Mouse (Mus musculus): Measurements from ENCODE around the gene Zc3h10. TPM values are rescaled to one million over a fixed set of nuclear protein-coding genes. Genes with fewer than 3 reads are reported as not detected.

Gene Zc3h10
- polyA plus RNA-seq, 1 experiment, result 22.4 TPM

DNA sequence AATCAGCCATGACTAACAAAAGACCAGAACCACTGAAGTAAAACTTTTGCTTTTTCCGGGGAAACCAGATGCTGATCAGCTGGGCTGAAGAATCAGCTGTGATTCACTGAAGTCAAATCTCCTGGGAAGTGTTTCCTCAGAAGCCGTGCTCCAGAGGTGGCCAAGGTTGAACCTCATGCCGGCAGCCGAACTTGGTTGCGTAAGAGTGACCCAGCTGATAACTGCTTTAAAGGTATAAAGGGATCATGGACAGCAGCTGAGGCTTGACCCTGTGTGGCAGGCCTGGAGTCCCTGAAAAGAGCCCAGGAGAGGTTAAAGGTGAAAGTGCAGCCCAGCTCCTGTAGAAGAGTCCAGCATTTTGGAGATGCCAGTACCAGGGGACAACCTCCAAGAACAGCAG lies 45.2 kb downstream of the Zc3h10 start:
- Histone ChIP-seq H3K4me1 (ENCODE audit: control insufficient read depth, insufficient read depth, low read length) (no peaks in the 10 kb centered on the region), H3K36me3 (ENCODE audit: control insufficient read depth, insufficient read depth, low read length, poor library complexity, severe bottlenecking) (no peaks in the 10 kb centered on the region), H3K4me3 (ENCODE audit: low read depth, low read length) (no peak overlapping the region), H3K9me3 (replicated peaks; ENCODE audit: control insufficient read depth, insufficient read depth, low read length, poor library complexity, severe bottlenecking) (no peaks in the 10 kb centered on the region), H3K9ac (ENCODE audit: low read depth, poor library complexity, severe bottlenecking) (no peak overlapping the region), H3K27me3 (ENCODE audit: control insufficient read depth, insufficient read depth, low read length, poor library complexity, severe bottlenecking) (no peaks in the 10 kb centered on the region), H3K27ac (ENCODE audit: insufficient read depth, low read length) (no peak overlapping the region)
- TF ChIP-seq POLR2A (IDR thresholded peaks at IDR 0.05; ENCODE audit: insufficient read depth, low read length), result no peak
- TF ChIP-seq EP300 (IDR thresholded peaks at IDR 0.05; ENCODE audit: insufficient read depth, low read depth, low read length), result no peak

DNA sequence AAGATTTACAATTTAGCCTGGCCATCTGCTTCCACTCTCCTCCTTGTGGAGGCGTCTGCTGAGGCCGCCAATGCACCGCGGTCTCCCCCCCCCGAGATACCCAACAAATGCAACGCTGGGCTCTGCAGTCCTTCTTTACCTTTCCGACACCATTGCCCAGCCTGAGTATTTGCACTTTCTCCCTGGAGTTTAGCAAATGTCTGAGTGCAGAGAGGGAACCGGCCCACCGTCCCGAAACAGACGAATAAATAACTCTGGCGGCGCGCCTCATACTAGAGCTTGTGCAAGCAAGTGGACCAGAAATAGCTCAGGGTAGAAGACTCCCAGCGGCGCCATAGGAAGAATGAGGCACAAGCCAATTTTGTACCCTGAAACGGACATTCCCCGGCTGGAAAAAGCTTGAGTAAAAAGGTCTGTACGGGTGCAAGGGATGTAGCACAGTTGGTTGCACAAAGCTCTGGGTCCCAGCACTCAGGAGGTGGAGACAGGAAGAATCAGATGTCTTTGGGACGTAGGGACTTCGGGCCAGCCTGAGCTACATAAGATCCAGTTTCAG lies 48.4 kb downstream of the Zc3h10 start:
- Histone ChIP-seq H3K27me3 (ENCODE audit: control insufficient read depth, insufficient read depth, low read length, poor library complexity, severe bottlenecking) (no peaks in the 10 kb centered on the region), H3K36me3 (ENCODE audit: control insufficient read depth, insufficient read depth, low read length, poor library complexity, severe bottlenecking) (no peaks in the 10 kb centered on the region), H3K9ac (ENCODE audit: low read depth, poor library complexity, severe bottlenecking) (peak overlapping the region; percentile 62), H3K4me1 (ENCODE audit: control insufficient read depth, insufficient read depth, low read length) (no peaks in the 10 kb centered on the region), H3K9me3 (replicated peaks; ENCODE audit: control insufficient read depth, insufficient read depth, low read length, poor library complexity, severe bottlenecking) (no peaks in the 10 kb centered on the region), H3K4me3 (ENCODE audit: low read depth, low read length) (peak overlapping the region; percentile 96), H3K27ac (ENCODE audit: insufficient read depth, low read length) (peak overlapping the region; percentile 60)
- no peak for TF ChIP-seq CTCF (IDR thresholded peaks at IDR 0.05; ENCODE audit: low read depth, low read length)
- TF ChIP-seq POLR2A (IDR thresholded peaks at IDR 0.05; ENCODE audit: insufficient read depth, low read length), result no peak
- TF ChIP-seq EP300 (IDR thresholded peaks at IDR 0.05; ENCODE audit: insufficient read depth, low read depth, low read length), result no peak

DNA sequence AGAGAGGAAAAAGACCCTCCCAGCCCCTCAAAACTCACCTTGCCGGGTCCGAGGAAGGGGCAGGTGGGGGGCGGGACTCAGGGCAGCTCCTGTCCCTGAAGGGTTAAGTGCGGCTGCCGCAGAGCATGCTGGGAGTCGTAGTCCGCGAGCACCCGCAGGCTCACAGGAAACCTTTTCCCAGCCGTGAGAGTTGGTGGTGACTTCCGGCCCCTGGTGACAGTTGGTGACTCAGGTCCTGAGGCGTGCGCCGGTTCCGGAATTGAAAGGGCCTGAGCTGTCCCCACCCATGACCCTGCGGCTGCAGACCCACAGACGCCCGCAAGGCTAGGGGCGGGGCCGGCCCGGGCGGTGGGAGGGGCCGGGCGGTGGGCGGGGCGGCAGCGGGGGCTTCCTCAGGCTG lies 49.0 kb downstream of the Zc3h10 start, which contains the start of gene Myl6b:
Myl6b (minus strand) TSS at position 96 of the 400 bp plus-strand sequence.
- Histone ChIP-seq H3K9ac (ENCODE audit: low read depth, poor library complexity, severe bottlenecking) (peak within 1 kb of the TSS; percentile 62), H3K9me3 (replicated peaks; ENCODE audit: control insufficient read depth, insufficient read depth, low read length, poor library complexity, severe bottlenecking) (no peaks in the 10 kb centered on the region), H3K27me3 (ENCODE audit: control insufficient read depth, insufficient read depth, low read length, poor library complexity, severe bottlenecking) (no peaks in the 10 kb centered on the region), H3K27ac (ENCODE audit: insufficient read depth, low read length) (peak within 1 kb of the TSS; percentile 60), H3K36me3 (ENCODE audit: control insufficient read depth, insufficient read depth, low read length, poor library complexity, severe bottlenecking) (no peaks in the 10 kb centered on the region), H3K4me3 (ENCODE audit: low read depth, low read length) (peak within 1 kb of the TSS; percentile 96), H3K4me1 (ENCODE audit: control insufficient read depth, insufficient read depth, low read length) (no peaks in the 10 kb centered on the region)
- TF ChIP-seq EP300 (IDR thresholded peaks at IDR 0.05; ENCODE audit: insufficient read depth, low read depth, low read length) (peak; percentile 74), POLR2A (IDR thresholded peaks at IDR 0.05; ENCODE audit: insufficient read depth, low read length) (no peak), CTCF (IDR thresholded peaks at IDR 0.05; ENCODE audit: low read depth, low read length) (no peak)

DNA sequence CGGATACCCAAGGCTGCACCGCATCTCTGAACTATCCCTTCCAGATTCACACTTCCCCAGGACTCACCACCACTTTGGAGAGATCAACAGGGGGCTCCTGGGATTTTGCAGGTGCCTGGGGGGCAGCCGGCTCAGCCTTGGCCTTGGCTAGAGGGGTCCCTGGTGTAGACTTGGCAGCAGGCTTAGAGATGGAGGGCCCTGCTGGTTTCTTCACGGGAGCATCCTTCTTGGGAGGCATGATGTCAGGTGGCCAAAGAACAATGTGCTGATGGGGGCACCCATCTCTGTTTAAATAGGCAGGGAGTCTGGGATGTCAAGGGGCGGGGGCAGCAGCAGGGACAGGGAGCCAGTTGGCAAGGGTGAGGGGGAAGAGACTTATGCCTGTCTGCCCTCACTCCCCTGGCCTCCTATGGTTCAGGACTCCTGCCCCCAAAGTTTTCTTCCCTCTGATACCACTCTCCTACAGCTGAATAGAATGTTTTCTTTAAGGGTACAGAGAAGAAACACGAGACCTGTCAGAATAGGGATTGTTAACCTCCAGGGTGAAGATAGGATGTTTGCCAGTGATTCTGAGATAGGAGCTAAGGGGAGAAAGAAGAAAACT lies 50.3 kb downstream of the Zc3h10 start:
- Histone ChIP-seq H3K27ac (ENCODE audit: insufficient read depth, low read length) (no peak overlapping the region), H3K27me3 (ENCODE audit: control insufficient read depth, insufficient read depth, low read length, poor library complexity, severe bottlenecking) (no peaks in the 10 kb centered on the region), H3K4me3 (ENCODE audit: low read depth, low read length) (no peak overlapping the region), H3K9ac (ENCODE audit: low read depth, poor library complexity, severe bottlenecking) (no peak overlapping the region), H3K36me3 (ENCODE audit: control insufficient read depth, insufficient read depth, low read length, poor library complexity, severe bottlenecking) (no peaks in the 10 kb centered on the region), H3K9me3 (replicated peaks; ENCODE audit: control insufficient read depth, insufficient read depth, low read length, poor library complexity, severe bottlenecking) (no peaks in the 10 kb centered on the region), H3K4me1 (ENCODE audit: control insufficient read depth, insufficient read depth, low read length) (no peaks in the 10 kb centered on the region)
- TF ChIP-seq CTCF (IDR thresholded peaks at IDR 0.05; ENCODE audit: low read depth, low read length), result no peak
- no peak for TF ChIP-seq EP300 (IDR thresholded peaks at IDR 0.05; ENCODE audit: insufficient read depth, low read depth, low read length)
- no peak for TF ChIP-seq POLR2A (IDR thresholded peaks at IDR 0.05; ENCODE audit: insufficient read depth, low read length)

DNA sequence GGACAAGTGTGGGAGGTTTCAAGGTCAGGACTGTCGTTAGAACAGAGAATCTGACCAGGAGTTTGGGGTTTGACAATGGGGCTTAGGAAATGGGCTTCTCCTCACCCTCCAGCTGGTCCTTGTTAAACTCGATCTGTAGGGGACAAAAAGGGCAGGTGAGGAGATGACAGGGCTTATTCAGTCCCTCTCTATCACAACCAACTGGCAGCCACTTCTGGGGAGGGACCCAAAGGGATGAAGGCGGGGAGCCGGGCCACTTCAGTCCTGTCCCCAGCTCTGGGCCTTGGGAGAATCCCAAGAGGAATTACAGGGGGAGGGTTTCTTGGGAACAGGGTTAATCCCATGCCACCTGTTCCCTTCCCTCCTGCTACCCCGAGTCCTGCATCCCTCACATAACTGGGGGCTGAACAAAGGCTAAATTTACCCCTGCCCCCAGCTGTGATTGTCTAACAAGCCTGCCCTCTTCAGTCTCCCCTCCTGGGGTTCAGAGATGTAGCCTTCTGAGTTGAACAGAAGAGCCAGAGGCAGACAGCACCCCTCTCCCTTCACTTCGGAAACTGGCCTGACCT lies 51.0 kb downstream of the Zc3h10 start:
- Histone ChIP-seq H3K4me3 (ENCODE audit: low read depth, low read length) (no peak overlapping the region), H3K27me3 (ENCODE audit: control insufficient read depth, insufficient read depth, low read length, poor library complexity, severe bottlenecking) (no peaks in the 10 kb centered on the region), H3K9me3 (replicated peaks; ENCODE audit: control insufficient read depth, insufficient read depth, low read length, poor library complexity, severe bottlenecking) (no peaks in the 10 kb centered on the region), H3K9ac (ENCODE audit: low read depth, poor library complexity, severe bottlenecking) (no peak overlapping the region), H3K4me1 (ENCODE audit: control insufficient read depth, insufficient read depth, low read length) (peaks cover under 1% of the 10 kb centered on the region), H3K36me3 (ENCODE audit: control insufficient read depth, insufficient read depth, low read length, poor library complexity, severe bottlenecking) (peaks cover 4% of the 10 kb centered on the region; the same call in 1 of the 2 replicates), H3K27ac (ENCODE audit: insufficient read depth, low read length) (no peak overlapping the region)
- TF ChIP-seq POLR2A (IDR thresholded peaks at IDR 0.05; ENCODE audit: insufficient read depth, low read length) (no peak), EP300 (IDR thresholded peaks at IDR 0.05; ENCODE audit: insufficient read depth, low read depth, low read length) (no peak), CTCF (IDR thresholded peaks at IDR 0.05; ENCODE audit: low read depth, low read length) (no peak)

DNA sequence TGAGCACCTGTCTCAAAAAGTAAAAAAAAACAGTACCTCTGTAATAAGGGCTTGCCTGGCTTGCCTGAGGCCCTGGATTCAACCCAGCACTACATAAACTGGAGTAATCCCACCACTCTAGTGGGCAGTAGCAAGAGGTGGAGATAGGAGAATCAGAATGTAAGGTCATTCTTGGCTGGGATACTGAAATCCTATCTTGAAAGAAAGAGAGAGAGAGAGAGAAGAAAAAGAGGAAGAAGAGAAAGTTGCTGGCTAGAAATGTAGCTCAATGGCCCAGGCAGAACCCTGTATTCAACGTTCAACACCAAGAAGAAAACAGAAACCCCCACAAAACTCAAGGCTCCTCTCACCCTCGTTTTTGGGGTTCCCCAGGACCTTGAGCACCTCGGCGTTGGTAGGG lies 51.7 kb downstream of the Zc3h10 start:
- H3K27ac ChIP-seq (ENCODE audit: insufficient read depth, low read length), result no peak overlapping the region
- H3K27me3 ChIP-seq (ENCODE audit: control insufficient read depth, insufficient read depth, low read length, poor library complexity, severe bottlenecking), result no peaks in the 10 kb centered on the region
- H3K9ac ChIP-seq (ENCODE audit: low read depth, poor library complexity, severe bottlenecking), result no peak overlapping the region
- peaks cover 4% of the 10 kb centered on the region; the same call in 1 of the 2 replicates for H3K36me3 ChIP-seq (ENCODE audit: control insufficient read depth, insufficient read depth, low read length, poor library complexity, severe bottlenecking)
- no peaks in the 10 kb centered on the region for H3K9me3 ChIP-seq (replicated peaks; ENCODE audit: control insufficient read depth, insufficient read depth, low read length, poor library complexity, severe bottlenecking)
- TF ChIP-seq POLR2A (IDR thresholded peaks at IDR 0.05; ENCODE audit: insufficient read depth, low read length) (no peak), EP300 (IDR thresholded peaks at IDR 0.05; ENCODE audit: insufficient read depth, low read depth, low read length) (no peak), CTCF (IDR thresholded peaks at IDR 0.05; ENCODE audit: low read depth, low read length) (no peak)
- H3K4me3 ChIP-seq (ENCODE audit: low read depth, low read length), result no peak overlapping the region
- peaks cover 3% of the 10 kb centered on the region for H3K4me1 ChIP-seq (ENCODE audit: control insufficient read depth, insufficient read depth, low read length)
